Comparison of ENCODE assay signal across 23 mouse cellular contexts in the genomic region with DNA sequence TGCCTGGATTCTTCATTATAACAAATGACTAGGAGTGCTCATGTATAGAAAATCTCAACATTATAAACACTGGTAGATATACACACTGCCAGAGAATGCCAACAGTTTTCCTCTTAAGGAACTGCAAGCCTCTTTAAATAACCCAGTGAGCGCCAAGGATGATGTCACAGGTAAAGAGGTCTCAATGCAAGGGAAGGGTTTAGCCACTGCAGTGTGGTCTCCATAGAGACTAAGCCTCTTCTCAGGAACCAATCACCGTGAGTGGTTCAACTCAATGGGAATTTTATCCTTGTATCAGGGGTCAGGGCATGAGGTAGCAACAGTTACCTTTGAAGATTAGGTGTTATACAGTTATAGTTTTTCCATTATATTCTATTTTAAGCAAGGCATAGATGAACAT.
DNase-seq lines count a peak whose midpoint lies in the region; ATAC-seq lines count a peak whose summit lies in the region.
"Had no signal": no experiment of that assay in that cellular context is flagged by ENCODE, and none has a peak within 500 bp of the region (broad histone marks: within the 10 kb centered on the region; RNA-seq: fewer than 3 reads in every experiment).

No protein-coding gene starts in this region.

- H3K9me3 ChIP-seq in embryonic facial prominence, embryonic 11.5 days (replicated peaks; ENCODE audit: control insufficient read depth, low read length), result no peaks in the 10 kb centered on the region
- H3K9me3 ChIP-seq in embryonic facial prominence, embryonic 10.5 days, result no peaks in the 10 kb centered on the region
- H3K9me3 ChIP-seq in forebrain, embryonic 15.5 days, result no peaks in the 10 kb centered on the region
- H3K9me3 ChIP-seq in midbrain, embryonic 16.5 days (replicated peaks; ENCODE audit: control insufficient read depth, low read length, poor library complexity, severe bottlenecking), result no peaks in the 10 kb centered on the region
- H3K9me3 ChIP-seq: liver, embryonic 12.5 days; lung, embryonic 15.5 days; neural tube, embryonic 15.5 days had no signal

- ATAC-seq in embryonic facial prominence, embryonic 11.5 days (replicated peaks; ENCODE audit: insufficient number of reproducible peaks, low FRiP score, low TSS enrichment, low read depth), result no peak
- ATAC-seq in forebrain, embryonic 15.5 days (replicated peaks), result peak; percentile 71; the same call in 1 of the 2 replicates
- peak; percentile 81 for ATAC-seq in midbrain, embryonic 16.5 days
- ATAC-seq: hindbrain, embryonic 16.5 days; liver, embryonic 12.5 days had no signal

- H3K27ac ChIP-seq in embryonic facial prominence, embryonic 11.5 days (replicated peaks; ENCODE audit: low read depth, low read length), result no peak overlapping the region
- H3K27ac ChIP-seq in embryonic facial prominence, embryonic 10.5 days (replicated peaks), result no peak overlapping the region
- no peak overlapping the region for H3K27ac ChIP-seq in forebrain, embryonic 15.5 days (replicated peaks)
- H3K27ac ChIP-seq in midbrain, embryonic 16.5 days (ENCODE audit: low read length), result no peak overlapping the region
- H3K27ac ChIP-seq: liver, embryonic 12.5 days; lung, embryonic 15.5 days; neural tube, embryonic 15.5 days had no signal

- H3K36me3 ChIP-seq in embryonic facial prominence, embryonic 11.5 days (replicated peaks; ENCODE audit: control insufficient read depth, insufficient read depth, low read depth, low read length), result no peaks in the 10 kb centered on the region; the same call in 1 of the 2 replicates
- peaks cover 40% of the 10 kb centered on the region for H3K36me3 ChIP-seq in embryonic facial prominence, embryonic 10.5 days (replicated peaks)
- H3K36me3 ChIP-seq in forebrain, embryonic 15.5 days, result no peaks in the 10 kb centered on the region
- H3K36me3 ChIP-seq in midbrain, embryonic 16.5 days (ENCODE audit: control insufficient read depth, insufficient read depth, low read length), result no peaks in the 10 kb centered on the region

- no peak overlapping the region for H3K4me3 ChIP-seq in embryonic facial prominence, embryonic 11.5 days (ENCODE audit: low read depth, low read length)
- H3K4me3 ChIP-seq in embryonic facial prominence, embryonic 10.5 days, result no peak overlapping the region
- H3K4me3 ChIP-seq in forebrain, embryonic 15.5 days, result no peak overlapping the region
- H3K4me3 ChIP-seq in midbrain, embryonic 16.5 days (ENCODE audit: low read depth, low read length), result no peak overlapping the region
- H3K4me3 ChIP-seq: erythroblast, embryonic 14.5 days; liver, embryonic 12.5 days; lung, embryonic 15.5 days; myocyte; neural tube, embryonic 15.5 days had no signal

- no peaks in the 10 kb centered on the region for H3K4me1 ChIP-seq in embryonic facial prominence, embryonic 11.5 days (ENCODE audit: control insufficient read depth, insufficient read depth, low read length)
- H3K4me1 ChIP-seq in embryonic facial prominence, embryonic 10.5 days, result no peaks in the 10 kb centered on the region
- H3K4me1 ChIP-seq in forebrain, embryonic 15.5 days, result no peaks in the 10 kb centered on the region
- peaks cover 3% of the 10 kb centered on the region; the same call in 1 of the 2 replicates for H3K4me1 ChIP-seq in midbrain, embryonic 16.5 days (ENCODE audit: control insufficient read depth, insufficient read depth, low read length)
- H3K4me1 ChIP-seq: liver, embryonic 12.5 days; lung, embryonic 15.5 days; neural tube, embryonic 15.5 days had no signal

- WGBS in embryonic facial prominence, embryonic 11.5 days, result 49% methylated on average over 2 of the region's 2 CpGs
- WGBS in embryonic facial prominence, embryonic 10.5 days, result 55% methylated on average over 2 of the region's 2 CpGs
- 12% methylated on average over 2 of the region's 2 CpGs for WGBS in forebrain, embryonic 15.5 days
- WGBS in midbrain, embryonic 16.5 days, result 15% methylated on average over 2 of the region's 2 CpGs

- no peak overlapping the region for H3K9ac ChIP-seq in embryonic facial prominence, embryonic 11.5 days (replicated peaks; ENCODE audit: low read length)
- H3K9ac ChIP-seq in forebrain, embryonic 15.5 days (replicated peaks), result no peak overlapping the region
- no peak overlapping the region for H3K9ac ChIP-seq in midbrain, embryonic 16.5 days (ENCODE audit: low read depth, low read length)
- H3K9ac ChIP-seq: liver, embryonic 12.5 days; lung, embryonic 15.5 days; neural tube, embryonic 15.5 days had no signal

- no peak overlapping the region for H3K4me2 ChIP-seq in embryonic facial prominence, embryonic 11.5 days (ENCODE audit: low read depth, low read length)
- H3K4me2 ChIP-seq in forebrain, embryonic 15.5 days (replicated peaks), result no peak overlapping the region
- H3K4me2 ChIP-seq in midbrain, embryonic 16.5 days (ENCODE audit: low read length), result no peak overlapping the region
- H3K4me2 ChIP-seq: heart, embryonic 11.5 days; liver, embryonic 12.5 days; lung, embryonic 15.5 days; neural tube, embryonic 15.5 days had no signal

- peak; percentile 10 for DNase-seq in embryonic facial prominence, embryonic 11.5 days (ENCODE audit: low spot score)
- no peak for DNase-seq in embryonic facial prominence, embryonic 10.5 days (ENCODE audit: low spot score)
- DNase-seq in retina, postnatal 1 day, result peak; percentile 11
- DNase-seq in retina, embryonic 14.5 days (ENCODE audit: low spot score), result no peak
- no peak for DNase-seq in cerebellum, adult 9-11 months
- no peak for DNase-seq in urinary bladder, postnatal 25 days (ENCODE audit: low spot score)
- DNase-seq: adrenal gland, adult 8-10 months; cerebellum, adult 2 months; gastrocnemius, postnatal 36 days; heart, postnatal 14 days; kidney, adult 18-20 months; kidney, postnatal 36 days; thymus, adult 2 months had no signal

- no peaks in the 10 kb centered on the region for H3K27me3 ChIP-seq in embryonic facial prominence, embryonic 11.5 days (ENCODE audit: control insufficient read depth, insufficient read depth, low read length)
- no peaks in the 10 kb centered on the region for H3K27me3 ChIP-seq in embryonic facial prominence, embryonic 10.5 days (replicated peaks; ENCODE audit: low read depth, poor library complexity, severe bottlenecking)
- H3K27me3 ChIP-seq in forebrain, embryonic 15.5 days, result no peaks in the 10 kb centered on the region
- no peaks in the 10 kb centered on the region for H3K27me3 ChIP-seq in midbrain, embryonic 16.5 days (ENCODE audit: control insufficient read depth, insufficient read depth, low read depth, low read length)
- H3K27me3 ChIP-seq: CH12.LX; liver, embryonic 12.5 days; lung, embryonic 15.5 days; neural tube, embryonic 15.5 days had no signal

Comparison
In these comparisons a context has a peak if more than half of its experiments do, and no peak if none do; other contexts are left out.
1. DNase-seq: peak in embryonic facial prominence, embryonic 11.5 days (single experiment) and retina, postnatal 1 day (single experiment); none in embryonic facial prominence, embryonic 10.5 days (single experiment), retina, embryonic 14.5 days (single experiment), cerebellum, adult 9-11 months (single experiment) and urinary bladder, postnatal 25 days (single experiment).